Mouse (Mus musculus): ENCODE results near the gene Hecw2. TPM values are rescaled to one million over a fixed set of nuclear protein-coding genes. Genes with fewer than 3 reads are reported as not detected.

Hecw2 gene
- polyA plus RNA-seq, 1 experiment from 2014 or later: 1.7 TPM

DNA sequence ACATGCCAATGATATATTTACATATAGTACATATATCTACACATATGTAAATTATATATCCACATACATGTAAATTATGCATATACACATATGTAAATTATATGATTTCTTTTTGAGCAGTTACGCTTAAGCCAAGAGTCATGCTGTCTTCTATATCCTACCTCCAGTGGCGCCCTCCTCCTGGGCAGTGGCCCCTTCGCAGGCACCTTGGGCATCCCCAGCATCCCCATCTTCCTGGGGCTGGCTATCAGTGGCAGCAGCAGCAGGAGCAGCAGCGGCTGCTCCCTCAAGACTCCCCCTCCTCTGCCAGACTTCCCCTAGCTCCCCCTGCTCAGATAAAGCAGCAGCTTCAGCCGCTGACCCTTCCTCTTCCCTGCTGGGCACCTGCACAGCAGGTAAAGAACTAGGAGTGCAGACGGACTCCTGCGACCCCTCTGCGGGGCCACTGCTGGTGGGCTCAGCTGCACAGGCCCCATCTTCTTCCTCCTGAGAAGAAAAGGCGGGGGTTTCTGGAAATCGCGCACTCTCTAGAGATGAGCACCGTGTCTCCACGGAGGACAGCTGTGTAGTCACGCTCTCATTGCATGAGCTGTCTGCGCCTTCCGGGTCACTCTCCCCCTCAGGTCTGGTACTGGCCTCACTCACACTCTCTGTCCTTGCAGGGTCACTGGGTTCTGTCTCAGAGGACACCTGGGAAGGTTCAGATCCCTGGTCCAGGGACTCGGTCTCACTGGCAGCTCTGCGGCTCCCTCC lies 269.6 kb downstream of the Hecw2 start:
- H3K9ac ChIP-seq (ENCODE audit: low read length): no peak overlapping the region
- ATAC-seq (ENCODE audit: insufficient number of reproducible peaks, low FRiP score, low TSS enrichment, low read depth) (no peak), DNase-seq (ENCODE audit: low spot score) (no peak)
- H3K9me3 ChIP-seq (ENCODE audit: control insufficient read depth, low read length): no peaks in the 10 kb centered on the region
- H3K36me3 ChIP-seq (ENCODE audit: control insufficient read depth, insufficient read depth, low read length): no peaks in the 10 kb centered on the region
- WGBS: 44% methylated on average over 18 of the region's 18 CpGs
- H3K4me3 ChIP-seq (ENCODE audit: low read depth, low read length): no peak overlapping the region
- H3K4me1 ChIP-seq (ENCODE audit: control insufficient read depth, insufficient read depth, low read length): no peaks in the 10 kb centered on the region
- H3K4me2 ChIP-seq (ENCODE audit: low read depth, severe bottlenecking): no peak overlapping the region
- H3K27ac ChIP-seq (replicated peaks; ENCODE audit: low read depth, low read length): no peak overlapping the region
- no peaks in the 10 kb centered on the region for H3K27me3 ChIP-seq (ENCODE audit: control insufficient read depth, insufficient read depth, low read length)

DNA sequence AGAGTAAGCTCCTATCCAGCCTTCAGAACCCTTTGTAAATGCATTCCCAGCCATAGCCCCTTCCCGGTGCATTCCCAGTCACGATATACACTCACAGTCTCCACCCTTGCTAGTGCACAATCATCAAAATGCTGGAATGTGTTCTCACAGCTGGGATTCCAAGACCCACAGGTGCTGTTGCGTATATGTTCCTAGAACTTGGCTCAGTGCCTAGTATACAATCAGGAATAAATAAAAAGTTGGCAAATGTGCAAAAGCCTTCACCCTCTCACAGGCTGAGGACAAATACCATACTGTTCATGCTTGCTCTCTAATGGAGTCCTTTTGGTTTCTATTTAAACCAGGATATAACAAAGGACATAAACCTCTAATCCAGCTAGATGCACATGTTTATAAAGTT lies 283.1 kb downstream of the Hecw2 start:
- H3K27ac ChIP-seq (replicated peaks; ENCODE audit: low read depth, low read length): no peak overlapping the region
- WGBS: 85% methylated on average over 3 of the region's 3 CpGs
- ATAC-seq (ENCODE audit: insufficient number of reproducible peaks, low FRiP score, low TSS enrichment, low read depth) (no peak), DNase-seq (ENCODE audit: low spot score) (no peak)
- H3K27me3 ChIP-seq (ENCODE audit: control insufficient read depth, insufficient read depth, low read length): no peaks in the 10 kb centered on the region
- no peaks in the 10 kb centered on the region for H3K9me3 ChIP-seq (ENCODE audit: control insufficient read depth, low read length)
- H3K4me3 ChIP-seq (ENCODE audit: low read depth, low read length): no peak overlapping the region
- no peak overlapping the region for H3K9ac ChIP-seq (ENCODE audit: low read length)
- H3K36me3 ChIP-seq (ENCODE audit: control insufficient read depth, insufficient read depth, low read length): no peaks in the 10 kb centered on the region
- H3K4me2 ChIP-seq (ENCODE audit: low read depth, severe bottlenecking): no peak overlapping the region
- H3K4me1 ChIP-seq (ENCODE audit: control insufficient read depth, insufficient read depth, low read length): no peaks in the 10 kb centered on the region

DNA sequence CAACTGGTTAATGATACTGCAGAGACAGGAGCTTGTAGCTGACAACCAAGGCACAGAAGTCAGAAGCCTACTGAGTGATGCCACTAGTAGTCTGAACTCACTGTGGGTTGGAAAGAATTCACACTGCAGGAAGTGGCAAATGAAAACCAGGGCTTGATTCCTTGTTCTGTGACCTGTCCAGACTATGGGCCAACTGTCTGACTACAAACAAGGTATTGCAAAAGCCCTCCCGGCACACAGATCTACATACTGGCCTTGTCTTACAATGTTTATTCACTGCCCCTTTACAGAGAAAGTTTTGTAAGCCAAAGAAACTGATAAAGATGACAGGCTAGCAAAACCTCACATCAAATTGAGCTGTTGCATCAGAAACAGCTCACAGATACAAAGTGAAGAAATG lies 284.7 kb downstream of the Hecw2 start:
- H3K9ac ChIP-seq (ENCODE audit: low read length): no peak overlapping the region
- ATAC-seq (ENCODE audit: insufficient number of reproducible peaks, low FRiP score, low TSS enrichment, low read depth) (no peak), DNase-seq (ENCODE audit: low spot score) (no peak)
- H3K36me3 ChIP-seq (ENCODE audit: control insufficient read depth, insufficient read depth, low read length): no peaks in the 10 kb centered on the region
- 70% methylated on average over 1 of the region's 1 CpGs for WGBS
- H3K27me3 ChIP-seq (ENCODE audit: control insufficient read depth, insufficient read depth, low read length): no peaks in the 10 kb centered on the region
- H3K27ac ChIP-seq (replicated peaks; ENCODE audit: low read depth, low read length): no peak overlapping the region
- H3K4me2 ChIP-seq (ENCODE audit: low read depth, severe bottlenecking): no peak overlapping the region
- H3K4me3 ChIP-seq (ENCODE audit: low read depth, low read length): no peak overlapping the region
- H3K4me1 ChIP-seq (ENCODE audit: control insufficient read depth, insufficient read depth, low read length): no peaks in the 10 kb centered on the region
- H3K9me3 ChIP-seq (ENCODE audit: control insufficient read depth, low read length): no peaks in the 10 kb centered on the region

DNA sequence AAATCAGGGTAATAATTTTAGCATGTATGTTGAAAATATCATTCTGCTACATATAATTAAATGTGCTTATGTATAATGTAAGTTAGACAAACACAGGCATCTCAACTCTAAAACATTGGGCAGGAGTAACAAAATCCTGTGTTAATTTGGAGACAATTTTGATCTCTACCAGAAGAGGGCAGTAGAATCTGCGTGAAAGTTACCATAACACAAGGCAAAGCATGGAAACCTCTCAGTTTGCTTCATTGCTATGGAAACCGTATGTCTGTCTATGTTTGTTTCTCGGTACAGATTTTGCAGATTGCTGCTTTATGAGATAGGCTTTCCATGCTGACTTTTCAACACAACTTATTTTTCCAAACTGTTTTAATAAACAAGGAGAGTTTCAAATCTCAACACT lies 285.9 kb downstream of the Hecw2 start:
- 15% methylated on average over 3 of the region's 3 CpGs for WGBS
- H3K4me2 ChIP-seq (ENCODE audit: low read depth, severe bottlenecking): no peak overlapping the region
- H3K9ac ChIP-seq (ENCODE audit: low read length): no peak overlapping the region
- H3K27me3 ChIP-seq (ENCODE audit: control insufficient read depth, insufficient read depth, low read length): no peaks in the 10 kb centered on the region
- no peaks in the 10 kb centered on the region for H3K9me3 ChIP-seq (ENCODE audit: control insufficient read depth, low read length)
- ATAC-seq (ENCODE audit: insufficient number of reproducible peaks, low FRiP score, low TSS enrichment, low read depth): no peak
- H3K27ac ChIP-seq (replicated peaks; ENCODE audit: low read depth, low read length): no peak overlapping the region
- no peak overlapping the region for H3K4me3 ChIP-seq (ENCODE audit: low read depth, low read length)
- DNase-seq (ENCODE audit: low spot score): no peak
- no peaks in the 10 kb centered on the region for H3K36me3 ChIP-seq (ENCODE audit: control insufficient read depth, insufficient read depth, low read length)
- H3K4me1 ChIP-seq (ENCODE audit: control insufficient read depth, insufficient read depth, low read length): no peaks in the 10 kb centered on the region

DNA sequence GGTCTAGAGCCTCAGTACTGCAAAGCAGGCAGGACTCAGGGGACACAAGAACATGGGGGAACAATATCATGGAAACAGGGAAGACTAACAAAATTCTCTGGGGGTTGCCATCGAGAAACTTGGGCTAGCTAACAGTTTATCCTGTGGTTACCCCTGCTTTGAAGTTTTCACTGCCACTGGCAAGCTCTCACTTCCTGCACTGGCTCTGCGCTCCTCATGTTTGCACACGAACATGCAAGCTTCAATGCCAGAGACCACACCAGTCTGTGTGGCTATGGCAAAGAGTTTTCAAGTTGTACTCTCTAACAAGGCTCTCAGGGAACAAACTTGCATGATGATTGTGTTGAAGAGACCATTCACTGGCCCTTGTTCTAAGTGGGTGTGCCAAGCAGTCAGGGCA lies 288.8 kb downstream of the Hecw2 start:
- H3K4me3 ChIP-seq (ENCODE audit: low read depth, low read length): no peak overlapping the region
- H3K4me1 ChIP-seq (ENCODE audit: control insufficient read depth, insufficient read depth, low read length): no peaks in the 10 kb centered on the region
- no peaks in the 10 kb centered on the region for H3K27me3 ChIP-seq (ENCODE audit: control insufficient read depth, insufficient read depth, low read length)
- DNase-seq (ENCODE audit: low spot score): no peak
- H3K9ac ChIP-seq (ENCODE audit: low read length): no peak overlapping the region
- no peak overlapping the region for H3K4me2 ChIP-seq (ENCODE audit: low read depth, severe bottlenecking)
- no peaks in the 10 kb centered on the region for H3K36me3 ChIP-seq (ENCODE audit: control insufficient read depth, insufficient read depth, low read length)
- no peaks in the 10 kb centered on the region for H3K9me3 ChIP-seq (ENCODE audit: control insufficient read depth, low read length)
- ATAC-seq (ENCODE audit: insufficient number of reproducible peaks, low FRiP score, low TSS enrichment, low read depth): no peak
- no peak overlapping the region for H3K27ac ChIP-seq (replicated peaks; ENCODE audit: low read depth, low read length)
- WGBS: 82% methylated on average over 3 of the region's 3 CpGs

DNA sequence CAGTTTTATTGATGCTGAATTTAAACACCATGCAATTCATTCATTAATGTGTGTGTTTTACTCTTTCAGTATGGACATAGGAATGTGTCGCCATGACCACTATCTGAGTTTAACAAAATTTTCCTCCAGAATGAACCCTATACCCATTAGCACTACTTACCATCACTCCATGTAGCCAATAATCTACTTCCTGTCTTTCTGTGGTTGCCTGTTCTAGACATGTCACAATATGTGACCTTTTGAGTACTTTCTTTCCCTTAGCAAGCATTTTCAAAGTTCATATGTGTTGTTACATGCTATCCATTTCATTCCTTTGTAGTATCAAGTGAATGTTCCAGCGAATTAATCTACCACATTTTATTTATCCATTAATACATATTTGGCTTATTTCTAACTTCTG lies 294.6 kb downstream of the Hecw2 start:
- Histone ChIP-seq H3K4me3 (ENCODE audit: low read depth, low read length) (no peak overlapping the region), H3K4me1 (ENCODE audit: control insufficient read depth, insufficient read depth, low read length) (no peaks in the 10 kb centered on the region), H3K36me3 (ENCODE audit: control insufficient read depth, insufficient read depth, low read length) (no peaks in the 10 kb centered on the region), H3K9me3 (ENCODE audit: control insufficient read depth, low read length) (no peaks in the 10 kb centered on the region), H3K4me2 (ENCODE audit: low read depth, severe bottlenecking) (no peak overlapping the region), H3K9ac (ENCODE audit: low read length) (no peak overlapping the region), H3K27ac (replicated peaks; ENCODE audit: low read depth, low read length) (no peak overlapping the region), H3K27me3 (ENCODE audit: control insufficient read depth, insufficient read depth, low read length) (no peaks in the 10 kb centered on the region)
- DNase-seq (ENCODE audit: low spot score) (no peak), ATAC-seq (ENCODE audit: insufficient number of reproducible peaks, low FRiP score, low TSS enrichment, low read depth) (no peak)
- WGBS: 89% methylated on average over 2 of the region's 2 CpGs

DNA sequence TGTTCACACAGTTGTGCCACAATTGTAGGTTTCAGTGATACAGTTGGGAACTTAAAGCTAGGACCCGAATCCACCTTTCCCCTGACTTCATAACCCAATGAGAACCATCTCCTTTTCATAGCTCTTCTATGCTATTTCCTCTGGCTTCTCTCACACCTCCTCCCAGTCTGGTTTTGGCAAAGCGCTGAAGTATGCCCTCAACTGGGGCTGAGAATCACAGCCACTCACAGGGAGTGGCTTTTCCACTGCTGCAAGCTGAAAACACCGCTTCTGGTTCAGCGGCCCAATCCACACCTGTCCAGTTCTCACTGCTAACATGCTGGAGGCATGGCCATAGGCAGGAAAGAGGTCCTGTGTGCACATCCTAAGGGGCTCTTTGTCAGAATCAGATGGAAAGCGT lies 300.7 kb downstream of the Hecw2 start:
- no peak for DNase-seq (ENCODE audit: low spot score)
- no peaks in the 10 kb centered on the region for H3K9me3 ChIP-seq (ENCODE audit: control insufficient read depth, low read length)
- H3K27me3 ChIP-seq (ENCODE audit: control insufficient read depth, insufficient read depth, low read length): no peaks in the 10 kb centered on the region
- no peak overlapping the region for H3K9ac ChIP-seq (ENCODE audit: low read length)
- WGBS: 91% methylated on average over 5 of the region's 5 CpGs
- ATAC-seq (ENCODE audit: insufficient number of reproducible peaks, low FRiP score, low TSS enrichment, low read depth): no peak
- H3K4me1 ChIP-seq (ENCODE audit: control insufficient read depth, insufficient read depth, low read length): no peaks in the 10 kb centered on the region
- H3K4me2 ChIP-seq (ENCODE audit: low read depth, severe bottlenecking): no peak overlapping the region
- no peak overlapping the region for H3K4me3 ChIP-seq (ENCODE audit: low read depth, low read length)
- H3K36me3 ChIP-seq (ENCODE audit: control insufficient read depth, insufficient read depth, low read length): no peaks in the 10 kb centered on the region
- no peak overlapping the region for H3K27ac ChIP-seq (replicated peaks; ENCODE audit: low read depth, low read length)

DNA sequence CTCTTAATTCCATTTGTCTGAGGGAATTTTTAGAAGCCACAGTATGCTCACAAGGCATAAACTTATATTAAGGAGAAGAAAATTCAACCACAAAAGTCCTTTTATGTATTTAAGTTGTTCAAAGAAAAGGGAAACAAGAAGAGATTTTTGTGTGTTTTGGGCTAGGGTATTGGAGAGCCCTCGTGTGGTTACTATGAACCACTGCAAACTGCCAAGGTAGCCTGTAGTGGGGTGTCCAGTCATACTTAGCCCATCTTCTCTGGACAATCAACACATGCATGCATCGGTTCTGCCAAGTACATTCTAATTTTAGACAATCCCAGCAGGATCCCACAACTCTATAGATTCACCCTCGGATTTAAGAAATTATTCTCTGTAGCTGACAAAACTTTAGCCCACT lies 304.6 kb downstream of the Hecw2 start:
- 51% methylated on average over 3 of the region's 3 CpGs for WGBS
- no peak overlapping the region for H3K4me2 ChIP-seq (ENCODE audit: low read depth, severe bottlenecking)
- DNase-seq (ENCODE audit: low spot score): no peak
- H3K4me1 ChIP-seq (ENCODE audit: control insufficient read depth, insufficient read depth, low read length): no peaks in the 10 kb centered on the region
- no peaks in the 10 kb centered on the region for H3K27me3 ChIP-seq (ENCODE audit: control insufficient read depth, insufficient read depth, low read length)
- H3K9ac ChIP-seq (ENCODE audit: low read length): no peak overlapping the region
- no peaks in the 10 kb centered on the region for H3K36me3 ChIP-seq (ENCODE audit: control insufficient read depth, insufficient read depth, low read length)
- ATAC-seq (ENCODE audit: insufficient number of reproducible peaks, low FRiP score, low TSS enrichment, low read depth): no peak
- H3K4me3 ChIP-seq (ENCODE audit: low read depth, low read length): no peak overlapping the region
- H3K27ac ChIP-seq (replicated peaks; ENCODE audit: low read depth, low read length): no peak overlapping the region
- H3K9me3 ChIP-seq (ENCODE audit: control insufficient read depth, low read length): no peaks in the 10 kb centered on the region

DNA sequence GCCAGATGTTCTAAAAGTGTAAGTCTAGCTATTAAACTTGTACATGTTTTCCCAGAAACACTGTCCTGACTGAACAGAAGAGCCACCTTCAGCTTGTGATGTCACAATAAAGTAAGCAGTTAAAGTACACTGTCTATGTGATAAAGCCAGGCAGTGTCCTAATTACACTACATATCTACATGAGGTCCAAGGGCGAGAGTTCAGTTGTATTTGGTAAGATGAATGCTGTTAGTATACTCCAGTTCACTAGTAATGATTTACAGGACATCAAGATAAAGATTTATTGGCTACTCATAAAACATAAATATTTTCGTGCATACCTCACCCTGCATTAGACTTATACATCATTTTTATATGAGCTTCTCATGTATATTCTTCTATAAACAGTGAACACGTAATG lies 305.2 kb downstream of the Hecw2 start:
- no peaks in the 10 kb centered on the region for H3K9me3 ChIP-seq (ENCODE audit: control insufficient read depth, low read length)
- 85% methylated on average over 3 of the region's 3 CpGs for WGBS
- H3K9ac ChIP-seq (ENCODE audit: low read length): no peak overlapping the region
- H3K4me3 ChIP-seq (ENCODE audit: low read depth, low read length): no peak overlapping the region
- no peak overlapping the region for H3K4me2 ChIP-seq (ENCODE audit: low read depth, severe bottlenecking)
- H3K4me1 ChIP-seq (ENCODE audit: control insufficient read depth, insufficient read depth, low read length): no peaks in the 10 kb centered on the region
- H3K36me3 ChIP-seq (ENCODE audit: control insufficient read depth, insufficient read depth, low read length): no peaks in the 10 kb centered on the region
- no peak for ATAC-seq (ENCODE audit: insufficient number of reproducible peaks, low FRiP score, low TSS enrichment, low read depth)
- no peak for DNase-seq (ENCODE audit: low spot score)
- no peak overlapping the region for H3K27ac ChIP-seq (replicated peaks; ENCODE audit: low read depth, low read length)
- H3K27me3 ChIP-seq (ENCODE audit: control insufficient read depth, insufficient read depth, low read length): no peaks in the 10 kb centered on the region
